Mouse (Mus musculus) CH12.LX (cell line): Measurements from ENCODE around the gene Hip1.

Experiments
- CHD2 ChIP-seq: IDR thresholded peaks from 2 replicates; pipeline ENCODE4 v1.6.1; 2011; ENCODE audit warnings: low read length, improper control_type of control experiment
- GABPA ChIP-seq: IDR thresholded peaks from 2 replicates; pipeline ENCODE4 v1.6.1; 2012; ENCODE audit warnings: low read depth, low read length, improper control_type of control experiment, inconsistent platforms; ENCODE audit not compliant: insufficient replicate concordance
- HCFC1 ChIP-seq: IDR thresholded peaks from 2 replicates; pipeline ENCODE4 v1.6.1; 2012; ENCODE audit warnings: low read depth, mild to moderate bottlenecking, inconsistent platforms, low read length, improper control_type of control experiment
- PAX5 ChIP-seq: IDR thresholded peaks from 2 replicates; pipeline ENCODE4 v1.6.1; 2012; ENCODE audit warnings: low read length, inconsistent platforms, mixed read lengths
- POLR2A ChIP-seq: IDR thresholded peaks from 2 replicates; pipeline ENCODE4 v1.6.1; 2011; ENCODE audit warnings: low read depth, mild to moderate bottlenecking, improper control_type of control experiment, low read length
- USF2 ChIP-seq: conservative IDR thresholded peaks from 2 replicates; pipeline ENCODE4 v1.6.1; 2011; ENCODE audit warnings: low read depth, low read length, improper control_type of control experiment

DNA sequence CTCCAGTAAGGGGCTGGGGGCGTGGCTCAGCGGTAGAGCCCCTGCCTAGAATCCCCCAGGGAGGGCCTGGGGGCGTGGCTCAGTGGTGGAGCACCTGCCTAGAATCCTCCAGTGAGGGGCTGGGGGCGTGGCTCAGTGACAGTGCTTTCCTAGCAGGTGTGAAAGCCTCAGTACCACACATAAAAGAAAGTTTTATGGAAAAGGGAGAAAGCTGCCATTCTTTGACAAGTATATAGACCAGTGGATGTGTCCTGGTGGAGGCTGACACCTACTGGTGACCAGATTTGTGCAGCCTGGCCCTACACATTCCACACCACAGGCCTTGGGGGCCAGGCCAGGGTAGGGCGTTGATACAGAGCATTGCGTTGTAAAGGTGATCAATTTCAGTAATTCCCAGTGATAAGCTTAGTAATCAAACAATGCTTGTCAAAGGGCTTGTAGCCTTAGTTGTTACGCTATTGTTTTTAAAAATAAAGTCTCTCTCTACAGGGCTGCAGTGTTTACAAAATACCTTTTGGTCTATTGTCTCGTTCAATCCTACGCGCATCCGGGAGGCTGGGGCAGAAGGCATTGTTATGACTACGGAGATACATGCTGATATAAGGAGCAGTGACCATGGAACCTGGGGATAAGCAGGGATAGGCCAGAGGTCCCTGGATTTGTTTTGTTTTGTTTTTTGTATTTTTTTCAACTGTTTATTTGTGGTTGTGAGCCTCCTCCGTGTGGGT lies 50.6 kb downstream of the Hip1 start:
- no peak for TF ChIP-seq POLR2A
- TF ChIP-seq HCFC1, result no peak
- TF ChIP-seq CHD2, result no peak
- TF ChIP-seq USF2, result no peak
- no peak for TF ChIP-seq GABPA
- TF ChIP-seq PAX5, result no peak
